Mouse (Mus musculus) lung, adult 2 months (tissue): Measurements from ENCODE around the gene Slc16a9. TPM values are rescaled to one million over a fixed set of nuclear protein-coding genes. Genes with fewer than 3 reads are reported as not detected.

ENCODE experiments used
- DNase-seq: peaks from one replicate; pipeline ENCODE4 v3.0.0; 2022
- H3K4me1 ChIP-seq: fragments of 200-500 bp; 2 replicates; pipeline ENCODE4 v1.6.1; 2011; ENCODE audit warnings: low read length; ENCODE audit not compliant: control insufficient read depth, insufficient read depth
- H3K4me3 ChIP-seq: fragments of 200-500 bp; replicated peaks from 2 replicates; pipeline ENCODE3; 2011; ENCODE audit warnings: low read depth, mild to moderate bottlenecking, control low read depth, low read length; ENCODE audit errors: extremely low read depth
- CTCF ChIP-seq: fragments of 200-500 bp; IDR thresholded peaks from 2 replicates; pipeline ENCODE4 v1.5.1; 2011; ENCODE audit warnings: mild to moderate bottlenecking, low read length, control low read depth; ENCODE audit not compliant: insufficient read depth
- POLR2A ChIP-seq: fragments of 200-500 bp; IDR thresholded peaks from 2 replicates; pipeline ENCODE4 v1.6.1; 2011; ENCODE audit warnings: low read depth, mild to moderate bottlenecking, control low read depth, low read length, borderline replicate concordance; ENCODE audit errors: extremely low read depth
- WGBS: fragments of 180-500 bp; shearing (Covaris S2); methylation state at CpG from one replicate; pipeline ENCODE4 v1.1.7; 2018; 5-methylcytosine and 5-hydroxymethylcytosine counted together
- polyA plus RNA-seq: library from polyadenylated mRNA; depleted of rRNA; stranded (reverse); fragments of >200 nt; gene quantifications from 2 replicates; pipeline ENCODE4 v1.2.3, GENCODE M21; 2012

Gene Slc16a9
- polyA plus RNA-seq, 1 experiment = 53.2 TPM

DNA sequence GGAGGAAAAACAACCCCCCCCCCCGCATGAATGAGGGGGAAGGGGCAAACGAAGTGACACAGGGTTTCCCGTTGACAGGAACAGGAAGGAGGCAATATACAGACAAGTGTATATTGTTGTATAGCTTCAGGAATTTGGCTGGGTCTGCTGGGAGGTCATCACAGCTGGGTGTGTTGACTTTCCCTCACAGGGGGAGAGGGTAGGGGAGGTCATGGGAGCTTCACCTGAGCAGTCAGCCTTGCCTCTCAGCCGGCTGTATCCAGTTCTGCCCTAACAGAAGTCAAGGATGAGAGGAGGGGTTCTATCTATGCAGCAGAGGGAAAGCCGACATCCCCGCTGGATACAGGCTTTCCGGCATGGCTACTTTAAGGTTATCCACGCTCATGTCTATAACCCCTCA is 49.2 kb downstream of the Slc16a9 start:
- H3K4me3 ChIP-seq = no peak overlapping the region
- H3K4me1 ChIP-seq = no peaks in the 10 kb centered on the region
- TF ChIP-seq POLR2A = no peak
- TF ChIP-seq CTCF = no peak
- 39% methylated on average over 8 of the region's 8 CpGs for WGBS
- DNase-seq = no peak

DNA sequence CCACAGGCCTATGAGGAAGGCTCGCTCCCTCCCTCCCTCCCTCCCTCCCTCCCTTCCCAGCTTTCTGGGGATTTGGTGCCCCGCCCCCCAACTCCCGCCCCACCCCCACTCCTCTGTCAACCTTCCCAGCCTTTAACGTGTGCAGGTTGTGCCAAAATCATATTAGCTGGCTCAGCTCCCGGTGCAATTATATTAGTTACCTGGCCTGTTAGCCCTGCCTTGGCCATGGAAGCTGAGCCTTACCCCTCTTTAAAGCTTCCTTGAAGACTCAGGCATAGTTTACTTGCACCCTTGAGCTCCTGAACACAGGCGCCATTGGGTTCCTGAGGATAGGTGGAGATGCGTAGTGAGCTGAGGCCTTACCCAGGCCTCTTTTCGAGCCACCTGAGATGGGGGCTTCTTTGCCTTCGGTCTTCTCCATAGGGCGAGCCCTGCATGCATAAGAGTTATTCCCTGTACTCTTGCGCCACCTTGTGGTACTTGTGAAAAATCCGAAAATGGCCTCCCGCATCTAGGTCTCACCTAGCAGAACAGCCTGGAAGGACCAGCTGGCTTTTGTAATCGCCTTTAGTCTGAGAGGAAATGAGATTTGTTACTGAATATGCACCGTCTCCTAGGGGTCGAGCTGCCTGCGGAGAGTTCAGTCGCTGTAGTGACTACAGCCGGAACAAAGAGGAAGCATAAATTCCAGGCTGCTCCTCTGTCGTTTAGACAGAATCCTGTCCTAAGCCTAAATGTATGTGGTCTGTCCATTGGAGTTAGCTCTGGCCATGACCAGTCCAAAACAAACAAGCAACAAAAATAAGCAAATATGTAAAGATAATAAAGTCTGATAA is 51.8 kb downstream of the Slc16a9 start:
- 10% methylated on average over 20 of the region's 20 CpGs for WGBS
- Histone ChIP-seq H3K4me3 (no peak overlapping the region), H3K4me1 (no peaks in the 10 kb centered on the region)
- TF ChIP-seq POLR2A = no peak
- peak; percentile 73 for TF ChIP-seq CTCF
- peak; percentile 69 for DNase-seq

DNA sequence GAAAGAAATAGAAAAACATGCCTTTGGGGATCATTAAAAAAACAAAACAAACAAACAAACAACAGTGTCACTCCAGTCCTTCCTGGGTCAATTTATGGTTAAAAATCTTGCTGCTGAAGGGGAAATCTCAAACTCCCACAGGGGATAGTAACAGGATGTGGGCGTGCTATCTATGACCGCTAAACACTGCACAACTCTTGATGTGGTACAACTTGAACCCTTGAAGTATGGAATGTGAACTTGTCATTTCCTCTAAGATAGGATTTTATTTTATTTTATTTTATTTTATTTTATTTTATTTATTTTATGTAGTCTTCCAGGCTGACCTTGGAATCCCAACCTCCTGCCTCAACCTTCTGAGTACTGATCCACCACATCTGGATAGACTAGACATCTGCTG is 54.2 kb downstream of the Slc16a9 start:
- TF ChIP-seq CTCF = no peak
- TF ChIP-seq POLR2A = no peak
- no peak for DNase-seq
- Histone ChIP-seq H3K4me3 (no peak overlapping the region), H3K4me1 (no peaks in the 10 kb centered on the region)
- 50% methylated on average over 2 of the region's 2 CpGs for WGBS

DNA sequence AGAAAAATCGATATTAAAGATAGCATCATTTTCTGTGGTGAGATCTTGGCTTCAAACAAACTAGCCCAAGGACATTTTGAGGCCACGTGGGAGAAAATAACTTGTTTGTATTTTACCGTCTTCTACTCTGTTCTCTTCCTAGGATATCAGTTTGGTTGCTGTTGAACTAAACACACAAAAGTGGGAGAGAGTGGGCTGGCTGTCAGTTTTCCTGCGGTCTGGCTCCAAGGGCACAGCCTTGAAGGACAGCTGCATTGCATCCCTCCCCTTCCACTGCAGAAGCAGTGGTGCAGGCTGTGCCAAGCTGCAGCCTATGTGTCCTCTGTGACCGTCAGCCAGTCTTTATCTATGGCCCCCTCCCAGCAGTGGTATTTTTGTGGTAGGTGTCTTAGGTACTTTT is 54.8 kb downstream of the Slc16a9 start:
- no peak for TF ChIP-seq CTCF
- TF ChIP-seq POLR2A = no peak
- Histone ChIP-seq H3K4me3 (no peak overlapping the region), H3K4me1 (no peaks in the 10 kb centered on the region)
- no peak for DNase-seq
- 40% methylated on average over 5 of the region's 5 CpGs for WGBS

DNA sequence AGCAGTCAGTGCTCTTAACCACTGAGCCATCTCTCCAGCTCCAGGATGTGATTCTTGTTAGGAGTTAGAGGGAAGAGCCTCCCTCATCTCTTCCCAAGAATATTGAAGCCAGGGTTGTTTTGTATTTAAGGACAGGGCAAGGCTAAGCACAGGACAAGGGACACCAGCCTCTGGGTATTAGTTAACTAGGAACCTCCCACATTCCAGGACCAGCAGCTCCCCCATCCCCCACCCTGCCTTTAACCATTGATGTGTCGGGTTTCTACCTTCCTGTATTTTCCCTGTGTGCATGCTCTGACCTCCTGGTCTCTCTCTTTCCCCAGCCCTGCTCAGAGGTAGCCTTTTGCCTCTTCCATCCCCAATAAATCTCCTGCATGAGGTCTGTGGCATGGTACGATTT is 56.3 kb downstream of the Slc16a9 start:
- 59% methylated on average over 2 of the region's 2 CpGs for WGBS
- TF ChIP-seq POLR2A (no peak), CTCF (no peak)
- H3K4me3 ChIP-seq = no peak overlapping the region
- DNase-seq = no peak
- H3K4me1 ChIP-seq = no peaks in the 10 kb centered on the region

DNA sequence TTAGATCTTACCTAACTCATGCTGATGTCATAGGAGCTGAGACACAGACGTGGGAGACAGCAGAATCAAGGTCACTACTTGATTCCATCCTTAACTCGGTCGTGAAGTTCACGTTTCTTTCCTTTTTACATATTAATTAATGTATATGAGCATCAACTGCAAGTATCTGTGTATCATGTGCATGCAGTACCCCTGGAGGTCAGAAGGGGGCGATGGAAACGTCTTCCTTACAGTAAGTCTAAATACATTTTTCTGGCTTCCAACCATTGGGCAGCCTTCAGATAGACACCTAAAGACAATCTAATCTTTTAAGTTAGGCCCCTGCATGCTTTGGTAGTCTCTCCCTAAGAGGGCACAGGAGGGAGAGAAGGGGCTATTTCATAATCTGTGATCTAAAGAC is 58.3 kb downstream of the Slc16a9 start:
- Histone ChIP-seq H3K4me1 (no peaks in the 10 kb centered on the region), H3K4me3 (no peak overlapping the region)
- DNase-seq = no peak
- TF ChIP-seq POLR2A (no peak), CTCF (peak; percentile 3; the same call in 1 of the 2 replicates)
- 81% methylated on average over 6 of the region's 6 CpGs for WGBS

DNA sequence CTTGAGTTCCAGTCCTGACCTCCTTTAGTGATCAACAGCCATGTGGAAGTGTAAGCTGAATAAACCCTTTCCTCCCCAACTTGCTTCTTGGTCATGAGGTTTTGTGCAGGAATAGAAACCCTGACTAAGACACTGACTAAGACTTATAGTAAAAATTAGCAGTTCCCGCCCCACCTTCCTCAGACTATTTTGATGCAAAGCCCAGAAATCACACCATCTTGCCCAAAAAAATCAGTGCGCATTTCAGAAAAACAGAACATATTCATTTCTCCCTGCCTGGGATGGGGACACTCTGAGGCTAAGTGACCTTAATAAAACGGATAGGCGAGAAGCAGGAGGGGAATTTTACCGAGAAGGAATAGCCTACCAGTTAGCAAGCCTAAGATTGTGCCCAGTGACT is 60.8 kb downstream of the Slc16a9 start:
- no peak overlapping the region for H3K4me3 ChIP-seq
- DNase-seq = no peak
- no peak for TF ChIP-seq CTCF
- no peak for TF ChIP-seq POLR2A
- no peaks in the 10 kb centered on the region for H3K4me1 ChIP-seq
- 79% methylated on average over 5 of the region's 5 CpGs for WGBS

DNA sequence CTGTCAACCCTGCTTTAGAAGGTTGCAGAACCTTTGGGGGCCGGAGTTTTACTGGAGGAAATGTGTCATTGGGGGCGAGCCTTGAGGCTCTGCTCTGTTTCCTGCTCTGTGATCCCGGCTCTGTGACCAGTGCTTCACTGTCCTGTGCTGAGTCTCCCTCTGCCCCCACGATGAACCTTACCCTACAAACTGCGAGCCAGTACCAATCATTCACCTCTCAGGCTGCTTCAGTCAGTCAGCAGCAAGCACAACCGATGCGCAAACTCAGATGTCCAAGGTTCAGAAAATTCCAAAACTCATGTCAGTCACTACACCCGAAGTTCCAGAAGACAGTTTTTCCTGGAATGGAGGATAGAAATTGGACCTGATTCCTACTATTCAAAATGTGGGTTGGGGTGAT is 64.5 kb downstream of the Slc16a9 start:
- 85% methylated on average over 8 of the region's 8 CpGs for WGBS
- H3K4me1 ChIP-seq = no peaks in the 10 kb centered on the region
- TF ChIP-seq CTCF (no peak), POLR2A (no peak)
- DNase-seq = no peak
- no peak overlapping the region for H3K4me3 ChIP-seq

DNA sequence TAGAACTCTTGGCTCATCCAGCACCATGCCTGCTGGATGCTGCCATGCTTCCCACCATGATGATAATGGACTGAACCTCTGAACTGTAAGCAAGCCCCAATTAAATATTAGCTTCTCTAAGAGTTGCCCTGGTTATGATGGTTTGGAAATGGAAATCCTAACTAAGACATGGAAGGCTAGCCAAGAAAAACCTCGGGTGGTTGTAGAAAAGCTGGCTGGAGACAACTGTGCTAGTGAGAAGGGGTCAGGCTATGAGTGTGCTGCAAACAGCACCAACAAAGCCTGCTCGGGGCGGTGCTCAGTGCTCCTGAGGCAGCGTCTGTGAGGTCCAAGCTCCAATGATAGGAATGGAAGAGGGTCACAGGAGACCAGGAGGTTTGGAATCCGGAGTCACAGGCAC is 65.7 kb downstream of the Slc16a9 start:
- TF ChIP-seq CTCF = no peak
- TF ChIP-seq POLR2A = no peak
- WGBS = 80% methylated on average over 5 of the region's 5 CpGs
- H3K4me1 ChIP-seq = no peaks in the 10 kb centered on the region
- DNase-seq = no peak
- no peak overlapping the region for H3K4me3 ChIP-seq

DNA sequence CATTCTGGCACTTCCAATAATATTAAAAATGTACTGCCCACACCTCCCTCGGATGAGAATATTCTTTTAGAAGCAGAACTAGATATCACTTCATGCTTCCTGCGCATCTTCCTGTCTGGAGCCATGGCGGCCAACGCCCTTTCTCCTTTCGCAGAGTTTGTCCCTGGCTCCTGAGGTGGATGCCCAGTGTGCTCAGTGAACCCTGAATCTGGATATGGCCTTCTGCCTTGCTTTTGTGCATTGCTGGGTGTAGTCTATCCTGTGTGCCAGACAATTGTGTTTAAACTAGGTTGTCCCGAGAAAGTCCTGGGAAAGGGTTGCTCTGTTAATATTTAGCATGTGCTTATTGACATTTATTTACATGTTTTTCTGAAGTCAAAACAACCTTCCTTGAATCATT is 71.0 kb downstream of the Slc16a9 start:
- Histone ChIP-seq H3K4me1 (no peaks in the 10 kb centered on the region), H3K4me3 (no peak overlapping the region)
- TF ChIP-seq POLR2A (no peak), CTCF (no peak)
- DNase-seq = no peak
- 67% methylated on average over 6 of the region's 6 CpGs for WGBS
